ENCODE assay signal across 10 mouse cellular contexts in genomic region chr19:16870501-16871191, GRCm38 (mm10). TPM values are rescaled to one million over a fixed set of nuclear protein-coding genes. Genes with fewer than 3 reads are reported as not detected.
A peak's percentile ranks its signal among the peaks of the same experiment; 100 is the strongest.
DNase-seq lines count a peak whose midpoint lies in the region; ATAC-seq lines count a peak whose summit lies in the region.
"Had no signal": no experiment of that assay in that cellular context is flagged by ENCODE, and none has a peak within 500 bp of the region (broad histone marks: within the 10 kb centered on the region; RNA-seq: fewer than 3 reads in every experiment).

No protein-coding gene starts in this region.

- H3K9ac ChIP-seq in heart, embryonic 11.5 days (ENCODE audit: low read depth, low read length) = no peak overlapping the region
- no peak overlapping the region for H3K9ac ChIP-seq in midbrain, embryonic 15.5 days
- H3K9ac ChIP-seq in embryonic facial prominence, embryonic 15.5 days = no peak overlapping the region
- H3K9ac ChIP-seq in neural tube, embryonic 11.5 days (ENCODE audit: low read length) = no peak overlapping the region

- under 1% methylated on average over 28 of the region's 28 CpGs for WGBS in heart, embryonic 10.5 days
- under 1% methylated on average over 28 of the region's 28 CpGs for WGBS in heart, embryonic 11.5 days (ENCODE audit: insufficient replicate concordance)
- under 1% methylated on average over 28 of the region's 28 CpGs for WGBS in midbrain, embryonic 10.5 days
- WGBS in midbrain, embryonic 15.5 days = 1% methylated on average over 28 of the region's 28 CpGs
- 3% methylated on average over 28 of the region's 28 CpGs for WGBS in embryonic facial prominence, embryonic 15.5 days
- WGBS in neural tube, embryonic 11.5 days = 1% methylated on average over 28 of the region's 28 CpGs

- H3K4me1 ChIP-seq in heart, embryonic 10.5 days = peaks cover 28% of the 10 kb centered on the region
- peaks cover 8% of the 10 kb centered on the region; the same call in 1 of the 2 replicates for H3K4me1 ChIP-seq in heart, embryonic 11.5 days (ENCODE audit: control insufficient read depth, insufficient read depth, low read length)
- H3K4me1 ChIP-seq in midbrain, embryonic 10.5 days = peaks cover 53% of the 10 kb centered on the region
- peaks cover 39% of the 10 kb centered on the region for H3K4me1 ChIP-seq in midbrain, embryonic 15.5 days
- H3K4me1 ChIP-seq in embryonic facial prominence, embryonic 15.5 days = peaks cover 47% of the 10 kb centered on the region
- H3K4me1 ChIP-seq in neural tube, embryonic 11.5 days (ENCODE audit: control insufficient read depth, insufficient read depth, low read length) = peaks cover 17% of the 10 kb centered on the region

- H3K27ac ChIP-seq in heart, embryonic 10.5 days = no peak overlapping the region
- no peak overlapping the region for H3K27ac ChIP-seq in heart, embryonic 11.5 days (ENCODE audit: low read depth, low read length)
- no peak overlapping the region; the same call in 1 of the 2 replicates for H3K27ac ChIP-seq in midbrain, embryonic 10.5 days (replicated peaks)
- H3K27ac ChIP-seq in midbrain, embryonic 15.5 days = no peak overlapping the region
- no peak overlapping the region for H3K27ac ChIP-seq in embryonic facial prominence, embryonic 15.5 days (replicated peaks)
- H3K27ac ChIP-seq in neural tube, embryonic 11.5 days (ENCODE audit: low read depth, low read length) = no peak overlapping the region

- H3K4me2 ChIP-seq in heart, embryonic 11.5 days = no peak overlapping the region
- no peak overlapping the region for H3K4me2 ChIP-seq in midbrain, embryonic 15.5 days
- H3K4me2 ChIP-seq in embryonic facial prominence, embryonic 15.5 days (replicated peaks) = no peak overlapping the region
- no peak overlapping the region for H3K4me2 ChIP-seq in neural tube, embryonic 11.5 days (ENCODE audit: low read depth)

- no peak for DNase-seq in heart, embryonic 10.5 days (ENCODE audit: low spot score)
- DNase-seq in midbrain, embryonic 10.5 days (ENCODE audit: low spot score) = peak; percentile 56
- peak; percentile 38 for DNase-seq in neural tube, embryonic 11.5 days (ENCODE audit: low spot score)
- DNase-seq in frontal cortex, adult 2 months (ENCODE audit: extremely low spot score in 1 of 2, low spot score in 1 of 2) = no peak
- DNase-seq in layer of hippocampus, adult 9-11 months = no peak
- DNase-seq: lung, adult 18-20 months had no signal

- no peak for ATAC-seq in heart, embryonic 11.5 days (replicated peaks; ENCODE audit: insufficient number of reproducible peaks, low FRiP score, low TSS enrichment)
- ATAC-seq in midbrain, embryonic 15.5 days (replicated peaks) = no peak
- ATAC-seq in embryonic facial prominence, embryonic 15.5 days (ENCODE audit: insufficient number of reproducible peaks, low FRiP score, low TSS enrichment, low read depth) = no peak
- no peak for ATAC-seq in neural tube, embryonic 11.5 days (ENCODE audit: insufficient read depth, low FRiP score, low TSS enrichment)

- no peaks in the 10 kb centered on the region for H3K36me3 ChIP-seq in heart, embryonic 10.5 days
- no peaks in the 10 kb centered on the region for H3K36me3 ChIP-seq in heart, embryonic 11.5 days (ENCODE audit: control insufficient read depth, insufficient read depth, low read length)
- H3K36me3 ChIP-seq in midbrain, embryonic 10.5 days = no peaks in the 10 kb centered on the region
- no peaks in the 10 kb centered on the region for H3K36me3 ChIP-seq in midbrain, embryonic 15.5 days (replicated peaks)
- H3K36me3 ChIP-seq in embryonic facial prominence, embryonic 15.5 days = no peaks in the 10 kb centered on the region
- H3K36me3 ChIP-seq in neural tube, embryonic 11.5 days (ENCODE audit: control insufficient read depth, insufficient read depth, low read length) = no peaks in the 10 kb centered on the region

- peak overlapping the region; percentile 22 for H3K4me3 ChIP-seq in heart, embryonic 10.5 days
- no peak overlapping the region for H3K4me3 ChIP-seq in heart, embryonic 11.5 days (ENCODE audit: low read depth, low read length)
- peak overlapping the region; percentile 61 for H3K4me3 ChIP-seq in midbrain, embryonic 10.5 days
- H3K4me3 ChIP-seq in midbrain, embryonic 15.5 days = no peak overlapping the region
- 0 out of 2 replicates have a peak overlapping the region, but pooled peaks have one; percentile 3 for H3K4me3 ChIP-seq in embryonic facial prominence, embryonic 15.5 days (replicated peaks)
- no peak overlapping the region for H3K4me3 ChIP-seq in neural tube, embryonic 11.5 days (ENCODE audit: low read depth, low read length)

- H3K27me3 ChIP-seq in heart, embryonic 10.5 days (ENCODE audit: insufficient read depth, poor library complexity, severe bottlenecking) = peaks cover 89% of the 10 kb centered on the region
- H3K27me3 ChIP-seq in heart, embryonic 11.5 days (ENCODE audit: control insufficient read depth, insufficient read depth, low read length) = peaks cover 82% of the 10 kb centered on the region
- peaks cover 95% of the 10 kb centered on the region for H3K27me3 ChIP-seq in midbrain, embryonic 10.5 days (ENCODE audit: low read depth, poor library complexity, severe bottlenecking)
- peaks cover 61% of the 10 kb centered on the region for H3K27me3 ChIP-seq in midbrain, embryonic 15.5 days (replicated peaks)
- H3K27me3 ChIP-seq in embryonic facial prominence, embryonic 15.5 days = peaks cover 76% of the 10 kb centered on the region
- H3K27me3 ChIP-seq in neural tube, embryonic 11.5 days (ENCODE audit: control insufficient read depth, insufficient read depth, low read length) = peaks cover 85% of the 10 kb centered on the region

- H3K9me3 ChIP-seq in heart, embryonic 10.5 days = no peaks in the 10 kb centered on the region
- H3K9me3 ChIP-seq in heart, embryonic 11.5 days (replicated peaks; ENCODE audit: control insufficient read depth, low read length) = no peaks in the 10 kb centered on the region
- H3K9me3 ChIP-seq in midbrain, embryonic 10.5 days (replicated peaks) = no peaks in the 10 kb centered on the region
- H3K9me3 ChIP-seq in midbrain, embryonic 15.5 days = no peaks in the 10 kb centered on the region
- no peaks in the 10 kb centered on the region for H3K9me3 ChIP-seq in embryonic facial prominence, embryonic 15.5 days (replicated peaks)
- H3K9me3 ChIP-seq in neural tube, embryonic 11.5 days (ENCODE audit: control insufficient read depth, low read length) = no peaks in the 10 kb centered on the region

RNA-seq across cellular contexts. Expression of gene Foxb2, which starts 3.0 kb away (rescaled TPM):
- not detected in 2 replicates for polyA plus RNA-seq in heart, embryonic 10.5 days (2016; fragmentation: Nextera tagmentation; extraction: Ambion mirVana)
- not detected in 2 replicates for polyA plus RNA-seq in heart, embryonic 11.5 days (2014; fragmentation: Nextera tagmentation; extraction: Ambion mirVana)
- polyA plus RNA-seq in midbrain, embryonic 10.5 days (2016; fragmentation: Nextera tagmentation; extraction: Ambion mirVana) = 1.4 and 2.0 TPM in 2 replicates
- polyA plus RNA-seq in midbrain, embryonic 15.5 days (2015; fragmentation: Nextera tagmentation; extraction: Ambion mirVana) = 0.52 and 0.84 TPM in 2 replicates
- 0.15 and 0.18 TPM in 2 replicates for polyA plus RNA-seq in embryonic facial prominence, embryonic 15.5 days (2015; fragmentation: Nextera tagmentation; extraction: Ambion mirVana)
- 0.16 TPM in 1 of 2 replicates, not detected in the other for polyA plus RNA-seq in neural tube, embryonic 11.5 days (2014; fragmentation: Nextera tagmentation; extraction: Ambion mirVana)
- polyA plus RNA-seq in frontal cortex, adult 2 months (2012; rRNA removed) = not detected in 2 replicates
- polyA plus RNA-seq: embryonic facial prominence, embryonic 11.5 days had no signal

Comparison
In these comparisons a context has a peak if more than half of its experiments do, and no peak if none do; other contexts are left out.
1. H3K4me3 ChIP-seq: peak in heart, embryonic 10.5 days (single experiment), midbrain, embryonic 10.5 days (single experiment) and embryonic facial prominence, embryonic 15.5 days (single experiment); none in heart, embryonic 11.5 days (single experiment), midbrain, embryonic 15.5 days (single experiment) and neural tube, embryonic 11.5 days (single experiment).
2. DNase-seq: peak in midbrain, embryonic 10.5 days (single experiment) and neural tube, embryonic 11.5 days (single experiment); none in heart, embryonic 10.5 days (single experiment), frontal cortex, adult 2 months (0 of 2) and layer of hippocampus, adult 9-11 months (single experiment).